Mouse (Mus musculus) brain, embryonic 14.5 days (tissue): ENCODE results near the gene A430078G23Rik.
"Not testable (repeated sequence)": the region's sequence is repeated elsewhere in the genome, so short reads cannot be mapped to it uniquely, and the experiment has no call there.

Experiments
- CTCF ChIP-seq: fragments of 200-500 bp; IDR thresholded peaks from 2 replicates; pipeline ENCODE4 v1.5.1; 2012; ENCODE audit warnings: inconsistent platforms, mild to moderate bottlenecking, moderate library complexity, borderline replicate concordance; ENCODE audit not compliant: insufficient read depth, insufficient read length; ENCODE audit errors: extremely low read depth
- POLR2A ChIP-seq: fragments of 200-500 bp; IDR thresholded peaks from 2 replicates; pipeline ENCODE4 v1.6.1; 2012; ENCODE audit warnings: mild to moderate bottlenecking, inconsistent platforms, borderline replicate concordance; ENCODE audit not compliant: poor library complexity, insufficient read depth, insufficient read length, severe bottlenecking; ENCODE audit errors: extremely low read depth

DNA sequence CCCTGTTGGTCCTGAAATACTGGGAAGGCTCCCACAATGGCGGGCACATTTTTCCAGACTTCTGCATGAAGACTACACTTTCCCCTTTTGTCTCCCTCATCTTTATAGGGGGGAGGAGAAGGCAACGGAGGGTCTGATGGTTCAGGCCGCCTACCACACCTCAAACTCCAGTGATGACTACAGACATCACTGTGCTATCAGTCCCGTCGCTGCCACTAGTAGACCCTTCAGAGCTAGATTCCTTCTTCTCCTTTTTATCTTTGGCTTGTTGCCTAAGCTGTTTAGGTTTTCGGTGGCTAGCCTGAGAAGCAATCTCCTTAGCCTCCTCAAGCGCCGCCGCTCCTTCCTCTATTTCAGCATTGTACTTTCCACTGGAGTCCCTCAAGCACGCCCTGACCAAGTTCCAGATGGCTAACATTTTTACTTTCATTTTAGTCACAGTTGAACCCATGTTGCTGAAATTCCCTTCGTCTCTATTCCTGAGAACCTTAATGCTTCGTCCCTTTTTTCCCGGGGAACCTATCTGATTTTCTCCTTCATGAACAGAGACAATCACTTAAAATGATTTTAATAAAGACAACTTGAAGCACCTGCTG, 44.9 kb upstream of the A430078G23Rik start:
- TF ChIP-seq CTCF, POLR2A: not testable (repeated sequence)
